Mouse (Mus musculus): ENCODE data around the gene Ttc23.

Gene Ttc23

DNA sequence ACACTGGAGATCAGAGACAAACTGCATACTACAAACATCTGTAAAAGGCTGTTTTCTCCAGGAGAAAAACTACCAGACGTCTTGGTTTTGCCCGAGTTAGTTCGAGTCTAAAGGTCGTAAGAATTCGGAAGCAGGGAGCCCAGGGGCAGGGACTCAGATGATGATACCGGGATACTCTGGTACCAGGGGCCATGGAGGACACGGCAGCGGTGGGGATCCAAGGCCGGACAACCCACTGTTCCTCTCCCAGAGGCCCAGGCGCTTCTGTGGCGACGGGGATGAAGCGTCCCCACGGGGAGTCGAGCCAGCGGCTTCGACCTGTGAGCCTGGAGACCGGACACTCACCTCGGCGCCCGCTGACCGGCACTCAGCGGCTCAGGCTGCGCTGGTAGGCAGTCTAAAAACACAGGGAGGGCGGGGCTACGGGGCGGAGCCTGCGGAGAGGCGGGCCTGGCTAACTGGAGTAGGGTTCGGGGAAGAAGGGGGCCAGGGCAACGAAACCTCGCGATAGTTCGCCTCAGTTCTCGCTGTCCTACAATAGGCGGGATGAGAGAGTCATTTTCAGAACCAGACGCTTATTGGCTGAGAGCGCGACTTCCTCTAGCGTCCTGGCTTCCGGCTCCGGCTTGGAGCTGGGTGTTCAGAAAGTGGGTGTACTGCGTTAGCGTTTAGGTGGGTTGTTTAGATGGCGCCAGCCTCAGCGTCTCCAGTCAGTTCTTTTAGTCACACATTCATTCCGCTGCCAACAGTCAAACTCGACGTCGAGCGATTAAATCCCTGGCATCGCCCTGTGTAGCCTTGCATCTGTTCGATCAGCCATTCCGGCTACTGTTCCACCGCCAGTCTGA lies 2.2 kb upstream of the Ttc23 start, which contains the start of gene Lrrc28:
TSS of gene Lrrc28 (minus strand) at position 436 of the 848 bp plus-strand sequence.
- peak; percentile 98 to 99 for DNase-seq (ENCODE audit: low spot score in 2 of 2)

GRCm38 (mm10) chr7:67645681-67646014 lies 1.6 kb upstream of the Ttc23 start:
- no peak for DNase-seq (ENCODE audit: low spot score in 2 of 2)

DNA sequence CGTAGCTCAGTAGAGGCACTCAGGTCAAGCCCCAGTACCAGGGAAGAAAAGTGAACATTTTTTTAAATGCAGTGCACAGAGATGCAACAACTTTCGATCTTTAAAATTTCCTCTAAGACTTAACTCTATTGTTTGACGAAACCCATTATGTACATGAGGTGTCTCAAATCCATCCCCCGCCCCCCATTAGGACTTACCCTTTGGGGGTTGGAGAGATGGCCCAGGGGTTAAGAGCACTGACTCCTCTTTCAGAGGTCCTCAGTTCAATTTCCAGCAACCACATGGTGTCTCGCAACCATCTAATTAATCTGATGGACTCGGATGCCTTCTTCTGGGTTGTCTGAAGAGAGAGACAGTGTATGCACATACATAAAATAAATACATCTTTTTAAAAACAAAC lies 1.1 kb upstream of the Ttc23 start:
- DNase-seq (ENCODE audit: low spot score in 2 of 2) = no peak

DNA sequence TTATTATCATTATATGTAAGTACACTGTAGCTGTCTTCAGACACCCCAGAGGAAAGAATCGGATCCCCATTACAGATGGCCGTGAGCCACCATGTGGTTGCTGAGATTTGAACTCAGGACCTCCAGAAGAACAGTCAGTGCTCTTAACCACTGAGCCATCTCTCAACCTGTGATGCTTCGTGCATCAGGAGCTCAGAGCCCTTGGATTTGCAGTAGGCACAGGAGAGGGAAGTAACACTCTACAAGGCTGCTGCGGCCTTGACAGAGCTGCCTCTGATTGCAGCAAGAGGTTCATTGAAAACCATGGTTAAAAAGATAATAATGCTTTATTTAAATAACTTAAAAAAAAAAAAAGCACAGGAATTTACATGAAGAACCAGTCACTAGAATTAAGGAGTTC lies 1.2 kb downstream of the Ttc23 start:
- no peak for DNase-seq (ENCODE audit: low spot score in 2 of 2)

GRCm38 (mm10) chr7:67652211-67652610 lies 5.0 kb downstream of the Ttc23 start:
- DNase-seq (ENCODE audit: low spot score in 2 of 2) = no peak

GRCm38 (mm10) chr7:67654668-67655067 lies 7.5 kb downstream of the Ttc23 start:
- DNase-seq (ENCODE audit: low spot score in 2 of 2) = peak in 1 of 2 experiments; percentile 42

GRCm38 (mm10) chr7:67655186-67655585 lies 8.0 kb downstream of the Ttc23 start:
- no peak for DNase-seq (ENCODE audit: low spot score in 2 of 2)

- no peak for DNase-seq (ENCODE audit: low spot score in 2 of 2)
Observed at GRCm38 (mm10) chr7:67658110-67658509, 10.9 kb downstream of the Ttc23 start.

DNA sequence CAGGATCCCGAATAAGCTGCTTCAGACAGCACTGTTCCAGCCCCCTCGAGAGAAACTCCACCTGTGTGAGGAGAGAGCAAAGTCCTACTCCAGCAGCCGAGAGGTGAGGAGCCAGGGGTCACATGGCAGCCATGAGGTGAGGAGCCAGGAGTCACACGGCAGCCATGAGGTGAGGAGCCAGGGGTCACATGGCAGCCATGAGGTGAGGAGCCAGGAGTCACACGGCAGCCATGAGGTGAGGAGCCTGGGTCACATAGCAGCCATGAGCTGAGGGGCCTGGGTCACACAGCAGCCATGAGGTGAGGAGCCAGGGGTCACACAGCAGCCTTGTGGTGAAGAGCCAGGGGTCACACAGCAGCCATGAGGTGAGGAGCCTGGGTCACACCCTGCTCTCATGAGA lies 15.2 kb downstream of the Ttc23 start:
- no peak for DNase-seq (ENCODE audit: low spot score in 2 of 2)

GRCm38 (mm10) chr7:67663981-67664694 lies 16.9 kb downstream of the Ttc23 start:
- DNase-seq (ENCODE audit: low spot score in 2 of 2) = no peak

DNA sequence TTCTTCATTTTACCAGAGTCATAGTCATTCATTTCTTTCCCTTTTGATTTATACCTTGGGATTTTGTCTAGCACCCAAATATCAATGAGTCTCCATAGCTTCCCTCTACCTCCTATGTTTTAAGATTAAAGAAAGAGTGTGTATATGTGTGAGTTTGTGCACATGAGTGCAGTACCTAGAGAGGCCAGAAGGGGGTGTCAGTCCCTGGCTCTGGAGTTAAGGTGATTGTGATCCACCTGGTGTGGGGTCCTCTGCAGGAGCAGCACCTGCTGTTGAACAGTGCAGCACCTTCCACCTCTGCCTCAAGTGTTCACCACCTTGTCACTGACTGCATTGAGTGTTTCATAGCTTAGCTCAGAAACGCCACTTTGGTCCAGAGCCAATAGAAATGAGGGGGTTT lies 23.8 kb downstream of the Ttc23 start:
- DNase-seq (ENCODE audit: low spot score in 2 of 2) = no peak

- peak; percentile 97 for DNase-seq (ENCODE audit: low spot score in 2 of 2)
Observed at GRCm38 (mm10) chr7:67672650-67673049, 25.4 kb downstream of the Ttc23 start.

DNA sequence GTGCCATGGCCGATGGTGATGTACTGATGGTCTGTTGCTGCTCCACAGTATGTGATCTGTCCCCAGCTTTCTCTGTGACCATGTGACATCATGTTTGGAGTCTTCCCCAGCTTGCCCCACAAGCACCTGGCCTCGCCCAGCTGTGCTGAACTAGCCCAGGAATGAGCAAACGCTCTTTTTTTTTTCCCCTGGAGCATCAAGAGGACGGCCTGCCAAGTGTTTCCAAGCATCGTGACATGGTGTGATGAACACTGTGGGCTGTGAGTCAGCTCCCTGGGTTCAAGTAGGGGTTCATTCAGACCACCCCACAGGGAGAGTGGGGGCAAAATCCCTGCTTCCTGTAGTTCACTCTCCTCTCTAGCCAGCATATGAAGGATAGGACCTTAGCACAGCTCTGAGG lies 26.4 kb downstream of the Ttc23 start:
- DNase-seq (ENCODE audit: low spot score in 2 of 2) = no peak

- no peak for DNase-seq (ENCODE audit: low spot score in 2 of 2)
Observed at GRCm38 (mm10) chr7:67678878-67679499, 31.8 kb downstream of the Ttc23 start.

GRCm38 (mm10) chr7:67681078-67681477 lies 33.9 kb downstream of the Ttc23 start:
- DNase-seq (ENCODE audit: low spot score in 2 of 2) = no peak

GRCm38 (mm10) chr7:67683006-67683405 lies 35.8 kb downstream of the Ttc23 start:
- no peak for DNase-seq (ENCODE audit: low spot score in 2 of 2)

- no peak for DNase-seq (ENCODE audit: low spot score in 2 of 2)
Observed at GRCm38 (mm10) chr7:67686545-67686944, 39.3 kb downstream of the Ttc23 start.

DNA sequence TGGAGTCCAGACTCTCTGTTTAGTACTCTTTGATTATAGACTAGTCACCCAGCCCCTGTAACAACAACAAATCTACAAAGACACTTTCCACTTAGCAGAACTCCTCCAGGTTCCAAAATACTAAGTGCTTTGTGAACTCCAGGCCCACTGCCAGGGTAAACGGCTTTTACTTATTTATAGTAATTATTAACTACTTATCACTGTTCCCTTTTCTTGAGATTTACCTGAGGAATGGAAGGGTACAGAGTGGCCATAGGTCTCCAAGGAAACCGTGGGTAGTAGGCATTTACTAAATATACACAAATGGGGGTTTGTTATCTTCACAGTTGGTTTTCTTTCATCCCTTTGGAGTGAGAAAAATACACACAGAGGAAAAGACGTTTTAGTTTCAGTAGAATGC lies 41.1 kb downstream of the Ttc23 start:
- DNase-seq (ENCODE audit: low spot score in 2 of 2) = no peak

DNA sequence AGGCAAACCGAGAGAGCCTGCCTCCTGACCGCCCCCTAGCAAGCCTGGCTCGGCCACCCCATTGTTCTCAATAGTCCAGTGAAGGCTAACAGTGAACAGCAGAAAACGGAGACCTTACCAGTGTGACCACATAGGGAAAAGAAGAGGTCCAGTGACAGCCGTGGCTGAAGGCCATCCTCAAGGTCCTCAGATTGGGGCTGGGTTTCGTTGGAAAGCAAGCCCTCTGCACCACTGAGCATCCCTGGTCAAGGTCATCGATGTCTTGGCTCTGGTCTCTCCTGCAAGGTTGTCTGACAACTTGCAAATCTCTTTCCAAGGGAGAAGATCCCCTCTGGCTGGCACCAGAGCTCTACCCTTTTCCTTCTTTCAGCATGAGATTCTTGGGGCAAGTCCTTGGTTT lies 42.6 kb downstream of the Ttc23 start:
- no peak for DNase-seq (ENCODE audit: low spot score in 2 of 2)

DNA sequence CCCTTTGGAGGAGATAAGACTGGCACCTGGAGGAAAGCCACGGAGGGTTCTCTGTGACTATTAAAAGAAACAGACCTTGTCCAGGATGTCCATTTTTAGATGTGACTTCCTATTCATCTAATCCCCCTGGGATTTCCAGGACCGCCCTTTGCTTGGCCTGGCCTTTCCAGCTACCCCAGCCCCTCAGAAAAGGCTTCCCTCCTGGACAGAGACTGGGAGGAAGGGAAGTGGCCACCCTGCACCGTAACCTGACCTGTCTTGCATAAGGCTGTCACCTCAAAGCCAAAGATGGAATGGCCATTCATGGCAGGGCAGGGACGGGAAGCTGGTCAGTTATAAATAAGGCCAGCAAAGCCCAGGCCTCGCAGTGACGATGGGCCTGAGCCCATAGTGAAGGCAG lies 43.8 kb downstream of the Ttc23 start:
- no peak for DNase-seq (ENCODE audit: low spot score in 2 of 2)

- DNase-seq (ENCODE audit: low spot score in 2 of 2) = no peak
Observed at GRCm38 (mm10) chr7:67692141-67692540, 44.9 kb downstream of the Ttc23 start.

GRCm38 (mm10) chr7:67692791-67693538 lies 45.8 kb downstream of the Ttc23 start:
- no peak for DNase-seq (ENCODE audit: low spot score in 2 of 2)
